Mouse (Mus musculus): ENCODE measurements at regions not wholly inside any gene's neighbourhood (a gene's known extent, or its start where the extent isn't known, plus 50 kb on each side); places are given as distances from the start of the nearest gene placed in this dataset.

DNA sequence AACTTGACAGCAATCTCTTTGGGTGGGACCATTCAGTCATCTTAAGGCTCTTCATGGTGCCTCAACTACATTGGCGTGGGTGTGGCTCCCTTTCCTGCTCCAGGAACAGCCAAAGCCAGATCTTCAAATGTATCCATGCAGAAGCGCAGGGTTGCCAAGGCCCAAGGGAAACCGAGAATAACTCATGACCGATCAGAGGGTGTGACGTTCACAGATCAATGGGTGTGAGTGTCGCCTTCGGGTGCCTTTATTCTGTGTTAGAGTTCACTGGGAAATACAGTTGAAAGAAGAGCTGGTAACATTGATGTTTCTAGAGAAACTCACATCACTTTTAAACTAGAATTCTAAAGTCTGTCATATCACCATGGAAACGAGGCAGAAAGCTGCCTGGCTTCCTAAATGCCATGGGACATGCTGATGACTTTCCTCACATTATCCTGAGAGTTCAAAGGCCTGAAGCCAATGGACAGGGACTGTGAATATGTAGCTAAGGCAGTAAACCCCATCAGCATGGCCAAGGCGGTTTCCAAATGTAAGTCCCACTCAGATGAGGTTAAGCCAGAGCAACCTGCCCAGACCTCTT lies 80.7 kb upstream of the Syndig1 start:
- H3K27me3 ChIP-seq (replicated peaks; ENCODE audit: control insufficient read depth, insufficient read depth, low read length), result no peaks in the 10 kb centered on the region
- 79% methylated on average over 9 of the region's 9 CpGs for WGBS
- no peak overlapping the region for H3K4me3 ChIP-seq (ENCODE audit: low read length)
- H3K4me2 ChIP-seq (ENCODE audit: low read length), result no peak overlapping the region
- H3K36me3 ChIP-seq (ENCODE audit: control insufficient read depth, insufficient read depth, low read length), result no peaks in the 10 kb centered on the region
- ATAC-seq, result no peak; the same call in 1 of the 2 replicates
- no peak overlapping the region for H3K27ac ChIP-seq (ENCODE audit: low read depth, low read length)
- no peaks in the 10 kb centered on the region for H3K9me3 ChIP-seq (ENCODE audit: control insufficient read depth, low read length)
- H3K9ac ChIP-seq (ENCODE audit: low read depth, low read length), result no peak overlapping the region
- no peaks in the 10 kb centered on the region for H3K4me1 ChIP-seq (ENCODE audit: control insufficient read depth, insufficient read depth, low read depth, low read length)

DNA sequence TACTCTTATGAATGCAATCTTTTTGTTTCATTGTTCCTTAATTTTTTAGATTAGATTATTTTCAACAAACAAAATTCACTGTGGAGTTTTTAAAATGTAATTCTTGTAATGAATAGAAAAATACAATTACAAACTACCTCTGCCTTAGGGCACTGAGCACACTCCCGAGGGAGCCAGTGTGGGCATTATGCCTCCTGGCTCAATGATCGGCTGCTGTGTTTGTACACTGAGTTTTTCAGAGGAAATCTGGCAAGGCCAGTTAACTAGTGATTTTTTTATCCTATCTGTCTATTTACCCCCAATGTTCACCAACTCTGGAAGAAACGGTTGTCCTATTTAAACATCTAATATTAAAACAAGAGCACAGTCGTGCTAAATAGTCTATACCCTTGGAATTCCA lies 69.9 kb upstream of the Syndig1 start:
- Histone ChIP-seq H3K4me3 (ENCODE audit: low read length) (no peak overlapping the region), H3K4me2 (ENCODE audit: low read length) (no peak overlapping the region), H3K36me3 (ENCODE audit: control insufficient read depth, insufficient read depth, low read length) (no peaks in the 10 kb centered on the region), H3K9me3 (ENCODE audit: control insufficient read depth, low read length) (no peaks in the 10 kb centered on the region), H3K4me1 (ENCODE audit: control insufficient read depth, insufficient read depth, low read depth, low read length) (no peaks in the 10 kb centered on the region), H3K9ac (ENCODE audit: low read depth, low read length) (no peak overlapping the region), H3K27me3 (replicated peaks; ENCODE audit: control insufficient read depth, insufficient read depth, low read length) (no peaks in the 10 kb centered on the region), H3K27ac (ENCODE audit: low read depth, low read length) (no peak overlapping the region)
- ATAC-seq, result no peak
- WGBS, result 63% methylated on average over 4 of the region's 4 CpGs

DNA sequence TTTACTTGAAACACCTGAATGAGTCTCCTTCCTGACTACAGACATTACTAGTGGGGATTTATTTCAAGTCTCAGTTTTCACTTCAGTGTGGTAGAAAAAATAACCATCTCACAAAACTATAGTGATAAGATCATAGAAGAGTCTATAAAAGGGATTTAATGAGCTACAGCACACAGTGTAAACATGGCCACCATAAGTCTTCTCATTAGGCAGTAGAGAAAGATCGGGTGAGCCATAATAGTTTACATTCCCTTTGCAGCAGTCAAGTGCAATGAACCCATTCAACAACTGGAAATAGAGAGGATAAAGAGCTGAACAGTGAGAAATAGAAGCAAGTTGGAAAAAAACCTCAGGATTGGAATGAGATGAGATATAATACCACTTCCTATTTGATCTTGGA lies 65.1 kb upstream of the Syndig1 start:
- Histone ChIP-seq H3K27me3 (replicated peaks; ENCODE audit: control insufficient read depth, insufficient read depth, low read length) (no peaks in the 10 kb centered on the region), H3K9me3 (ENCODE audit: control insufficient read depth, low read length) (no peaks in the 10 kb centered on the region), H3K4me2 (ENCODE audit: low read length) (no peak overlapping the region), H3K4me3 (ENCODE audit: low read length) (no peak overlapping the region), H3K9ac (ENCODE audit: low read depth, low read length) (no peak overlapping the region), H3K36me3 (ENCODE audit: control insufficient read depth, insufficient read depth, low read length) (no peaks in the 10 kb centered on the region), H3K4me1 (ENCODE audit: control insufficient read depth, insufficient read depth, low read depth, low read length) (no peaks in the 10 kb centered on the region), H3K27ac (ENCODE audit: low read depth, low read length) (no peak overlapping the region)
- no peak for ATAC-seq
- 94% methylated on average over 1 of the region's 1 CpGs for WGBS

DNA sequence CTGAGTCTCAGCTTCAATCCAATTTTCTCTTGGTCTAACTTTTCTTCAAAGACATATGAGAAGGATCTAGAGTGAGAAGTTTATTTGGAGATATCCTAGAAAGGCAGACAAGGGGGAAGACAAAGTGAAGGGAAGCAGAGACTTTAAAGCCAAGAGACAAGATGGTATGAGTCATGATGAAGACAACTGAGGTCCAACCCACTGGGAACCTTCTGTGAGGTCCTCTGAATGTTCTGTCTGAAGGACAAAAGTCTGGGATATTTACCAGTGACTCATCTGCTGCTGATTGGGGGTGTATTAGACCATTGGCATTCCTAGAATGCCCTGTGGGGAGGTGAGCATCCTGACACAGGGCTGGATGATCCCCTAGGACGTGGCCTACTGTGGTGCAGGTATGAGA lies 61.0 kb upstream of the Syndig1 start:
- no peaks in the 10 kb centered on the region for H3K4me1 ChIP-seq (ENCODE audit: control insufficient read depth, insufficient read depth, low read depth, low read length)
- ATAC-seq, result no peak
- H3K9me3 ChIP-seq (ENCODE audit: control insufficient read depth, low read length), result no peaks in the 10 kb centered on the region
- no peak overlapping the region for H3K9ac ChIP-seq (ENCODE audit: low read depth, low read length)
- H3K4me3 ChIP-seq (ENCODE audit: low read length), result no peak overlapping the region
- H3K27ac ChIP-seq (ENCODE audit: low read depth, low read length), result no peak overlapping the region
- WGBS, result 65% methylated on average over 1 of the region's 1 CpGs
- no peaks in the 10 kb centered on the region for H3K36me3 ChIP-seq (ENCODE audit: control insufficient read depth, insufficient read depth, low read length)
- H3K4me2 ChIP-seq (ENCODE audit: low read length), result no peak overlapping the region
- no peaks in the 10 kb centered on the region for H3K27me3 ChIP-seq (replicated peaks; ENCODE audit: control insufficient read depth, insufficient read depth, low read length)

DNA sequence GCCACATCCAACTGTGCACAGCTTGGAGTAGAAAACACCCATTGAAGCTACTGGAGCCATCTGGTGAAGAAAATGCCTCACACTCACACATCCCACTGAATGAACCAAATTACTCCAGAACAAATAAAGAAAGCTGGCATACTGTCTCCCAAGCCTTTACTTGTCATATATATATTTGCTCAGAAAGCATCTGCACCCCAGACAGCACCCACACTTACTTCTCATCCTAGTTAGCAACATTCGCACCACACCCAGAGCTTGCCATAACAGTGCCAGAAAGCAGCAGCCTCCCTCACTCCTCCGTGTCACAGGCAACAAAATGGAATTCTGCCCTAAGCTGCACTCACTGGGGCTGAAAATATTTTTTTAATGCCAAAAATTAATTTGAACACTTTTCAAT lies 60.5 kb upstream of the Syndig1 start:
- H3K9me3 ChIP-seq (ENCODE audit: control insufficient read depth, low read length), result no peaks in the 10 kb centered on the region
- no peak overlapping the region for H3K4me2 ChIP-seq (ENCODE audit: low read length)
- no peak overlapping the region for H3K4me3 ChIP-seq (ENCODE audit: low read length)
- 86% methylated on average over 2 of the region's 2 CpGs for whole genome bisulfite sequencing
- no peaks in the 10 kb centered on the region for H3K36me3 ChIP-seq (ENCODE audit: control insufficient read depth, insufficient read depth, low read length)
- no peaks in the 10 kb centered on the region for H3K4me1 ChIP-seq (ENCODE audit: control insufficient read depth, insufficient read depth, low read depth, low read length)
- H3K9ac ChIP-seq (ENCODE audit: low read depth, low read length), result no peak overlapping the region
- no peak overlapping the region for H3K27ac ChIP-seq (ENCODE audit: low read depth, low read length)
- ATAC-seq, result no peak
- no peaks in the 10 kb centered on the region for H3K27me3 ChIP-seq (replicated peaks; ENCODE audit: control insufficient read depth, insufficient read depth, low read length)

- Histone ChIP-seq H3K9ac (ENCODE audit: low read depth, low read length) (no peak overlapping the region), H3K4me3 (ENCODE audit: low read length) (no peak overlapping the region), H3K4me2 (ENCODE audit: low read length) (no peak overlapping the region), H3K36me3 (ENCODE audit: control insufficient read depth, insufficient read depth, low read length) (no peaks in the 10 kb centered on the region), H3K27me3 (replicated peaks; ENCODE audit: control insufficient read depth, insufficient read depth, low read length) (no peaks in the 10 kb centered on the region), H3K9me3 (ENCODE audit: control insufficient read depth, low read length) (no peaks in the 10 kb centered on the region), H3K4me1 (ENCODE audit: control insufficient read depth, insufficient read depth, low read depth, low read length) (no peaks in the 10 kb centered on the region), H3K27ac (ENCODE audit: low read depth, low read length) (no peak overlapping the region)
- WGBS, result 84% methylated on average over 3 of the region's 3 CpGs
- ATAC-seq, result no peak
Measured at GRCm38 (mm10) chr2:149777316-149777715, 51.7 kb upstream of the Syndig1 start.
